Mouse (Mus musculus): Measurements from ENCODE around the gene Irak4.

DNA sequence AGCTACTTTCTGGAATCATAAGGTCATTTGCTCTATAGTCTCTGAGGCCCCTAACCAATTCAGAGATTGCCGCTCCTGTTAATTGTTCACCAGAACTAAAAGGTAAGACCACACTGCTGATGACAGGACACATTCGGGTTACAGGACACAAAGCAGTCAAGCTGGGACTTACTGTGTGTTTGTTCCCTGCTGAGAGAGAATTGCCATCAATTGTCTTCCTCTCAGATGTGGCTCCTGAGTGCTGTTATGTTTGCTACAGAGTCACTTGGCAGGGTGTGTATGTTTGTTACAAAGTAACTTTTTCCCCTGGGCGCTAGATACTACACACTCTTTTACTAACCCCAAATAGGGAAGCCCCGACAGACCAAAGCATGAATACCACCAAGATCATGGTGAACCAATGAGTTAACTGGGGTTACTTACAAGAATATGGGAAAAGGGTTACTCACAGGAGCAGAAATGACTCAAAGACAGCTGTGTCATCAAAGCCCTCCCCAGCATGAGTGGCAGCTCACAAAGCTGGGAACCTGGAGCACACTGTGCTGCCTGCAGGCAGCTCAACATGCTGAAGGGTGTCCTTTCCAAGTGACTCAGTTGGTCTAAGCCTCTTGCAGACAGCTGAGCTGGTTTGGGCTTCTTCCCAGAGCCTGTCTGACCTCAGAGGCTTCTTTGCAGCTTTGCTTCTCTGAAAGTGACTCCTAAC, 31.3 kb downstream of the Irak4 start:
- TF ChIP-seq CTCF (IDR thresholded peaks at IDR 0.05; ENCODE audit: low read depth, low read length) (no peak), POLR2A (IDR thresholded peaks at IDR 0.05; ENCODE audit: borderline replicate concordance, low read depth, low read length) (no peak)
